Mouse (Mus musculus) lung, postnatal 0 days (tissue): Measurements from ENCODE around the gene Ptpro.

Source experiments
- CTCF ChIP-seq: IDR thresholded peaks from 2 replicates; pipeline ENCODE4 v1.5.1; 2016; ENCODE audit warnings: antibody characterized with exemption, mild to moderate bottlenecking
- EP300 ChIP-seq: IDR thresholded peaks from 2 replicates; pipeline ENCODE4 v1.6.1; 2016; ENCODE audit warnings: antibody characterized with exemption, mild to moderate bottlenecking, control low read depth

DNA sequence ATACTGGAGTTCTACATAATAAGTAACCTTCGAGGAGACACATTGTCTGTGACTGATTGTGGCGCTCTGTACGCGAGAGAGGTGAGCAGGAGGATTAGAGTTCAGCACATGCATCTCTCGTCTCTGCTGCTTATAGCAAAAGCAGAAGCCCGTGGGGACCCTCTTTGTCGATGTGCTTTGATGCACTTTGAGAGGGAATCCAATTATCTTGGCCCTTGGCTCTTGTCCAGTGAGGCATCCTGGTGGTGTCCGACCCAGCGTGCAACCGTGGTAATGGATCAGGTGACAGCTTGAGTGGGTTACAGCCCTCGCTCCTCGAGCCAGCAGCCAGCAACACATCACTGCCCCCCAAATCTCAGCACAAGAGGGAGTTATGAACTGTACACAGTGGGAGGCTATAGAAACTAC is 25.5 kb downstream of the Ptpro start:
- TF ChIP-seq CTCF (no peak), EP300 (no peak)
